Mouse (Mus musculus): ENCODE results near the gene Dnhd1. TPM values are rescaled to one million over a fixed set of nuclear protein-coding genes. Genes with fewer than 3 reads are reported as not detected.

Dnhd1 gene
- polyA plus RNA-seq, 2 experiments: 1.4 to 10.9 TPM

DNA sequence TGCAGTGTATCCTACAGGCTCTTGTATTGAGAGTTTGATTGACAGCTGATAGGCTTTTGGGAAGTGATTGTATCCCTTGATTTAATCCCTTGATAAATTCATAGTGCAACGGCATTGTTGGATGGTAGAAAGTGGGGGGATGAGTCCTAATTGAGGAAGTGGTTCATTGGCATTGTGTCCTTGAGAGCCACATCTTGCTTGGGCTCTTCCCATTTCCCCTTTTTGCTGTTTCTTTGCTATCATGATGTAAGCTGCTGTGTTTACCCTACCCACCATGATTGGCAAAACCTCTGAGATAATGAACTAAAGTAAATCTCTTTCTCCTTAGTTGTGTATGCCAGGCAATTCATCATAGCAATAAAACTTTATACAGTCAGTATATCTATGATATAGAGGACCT is 40.2 kb downstream of the Dnhd1 start:
- H3K9ac ChIP-seq (ENCODE audit: low read depth, low read length, severe bottlenecking): no peak overlapping the region
- no peak for ATAC-seq (ENCODE audit: low FRiP score, low read depth)
- H3K4me1 ChIP-seq (ENCODE audit: control insufficient read depth, insufficient read depth, low read length): no peaks in the 10 kb centered on the region
- H3K36me3 ChIP-seq (ENCODE audit: control insufficient read depth, insufficient read depth, low read length): no peaks in the 10 kb centered on the region
- TF ChIP-seq POLR2A (IDR thresholded peaks at IDR 0.05; ENCODE audit: borderline replicate concordance, extremely low read depth, insufficient read depth, insufficient read length): no peak
- 79% methylated on average over 1 of the region's 1 CpGs for WGBS
- H3K27me3 ChIP-seq (ENCODE audit: control insufficient read depth, insufficient read depth, low read length): no peaks in the 10 kb centered on the region
- DNase-seq (ENCODE audit: low spot score): no peak
- H3K9me3 ChIP-seq (ENCODE audit: control insufficient read depth, low read length): no peaks in the 10 kb centered on the region
- H3K27ac ChIP-seq (replicated peaks; ENCODE audit: low read depth, low read length): no peak overlapping the region
- H3K4me3 ChIP-seq (replicated peaks; ENCODE audit: low read length): no peak overlapping the region
- H3K4me2 ChIP-seq (replicated peaks; ENCODE audit: low read depth, low read length, severe bottlenecking): no peak overlapping the region

DNA sequence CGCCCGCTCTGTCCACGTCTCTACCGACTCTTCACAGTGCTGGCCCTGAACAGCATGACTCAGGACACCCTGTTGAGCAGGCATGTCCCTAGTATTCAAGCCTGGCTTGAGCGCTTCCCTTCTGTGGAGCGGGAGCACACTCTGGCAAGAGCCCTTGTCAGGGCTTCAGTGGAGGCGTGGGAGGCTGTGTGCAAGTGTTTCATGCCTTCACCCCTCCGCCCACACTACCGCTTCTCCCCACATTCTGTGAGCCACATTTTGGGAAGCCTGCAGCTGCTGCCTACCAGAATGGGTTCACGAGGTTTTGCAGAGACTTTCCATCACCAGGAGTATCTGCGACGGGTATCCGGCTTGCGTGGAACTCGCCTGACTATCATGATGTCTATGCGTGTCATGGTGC is 52.6 kb downstream of the Dnhd1 start:
- no peaks in the 10 kb centered on the region for H3K27me3 ChIP-seq (ENCODE audit: control insufficient read depth, insufficient read depth, low read length)
- WGBS: 87% methylated on average over 16 of the region's 16 CpGs

DNA sequence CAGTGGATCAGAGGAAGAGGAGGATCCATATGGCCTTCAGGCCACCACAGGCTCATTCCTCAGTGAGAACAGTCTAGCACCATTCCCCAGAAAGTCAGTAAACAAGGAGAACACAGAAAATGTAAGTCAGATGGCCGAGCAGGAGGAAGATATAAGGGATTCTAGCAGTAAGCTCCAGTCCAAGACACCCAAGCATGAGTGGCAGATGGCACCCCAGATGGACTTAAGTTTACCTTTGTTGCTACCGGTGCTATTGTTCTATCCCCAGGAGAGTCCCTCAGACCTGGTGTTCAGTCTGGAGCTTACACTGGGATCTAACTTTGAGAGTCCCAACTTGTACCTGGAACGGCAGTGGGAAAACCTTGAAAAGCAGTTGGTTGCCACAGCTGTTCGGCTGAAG is 53.2 kb downstream of the Dnhd1 start:
- H3K4me3 ChIP-seq (replicated peaks; ENCODE audit: low read length): no peak overlapping the region
- H3K27ac ChIP-seq (replicated peaks; ENCODE audit: low read depth, low read length): no peak overlapping the region
- 83% methylated on average over 4 of the region's 4 CpGs for WGBS
- ATAC-seq (ENCODE audit: low FRiP score, low read depth): no peak
- no peaks in the 10 kb centered on the region for H3K4me1 ChIP-seq (ENCODE audit: control insufficient read depth, insufficient read depth, low read length)
- H3K4me2 ChIP-seq (replicated peaks; ENCODE audit: low read depth, low read length, severe bottlenecking): no peak overlapping the region
- no peak for TF ChIP-seq POLR2A (IDR thresholded peaks at IDR 0.05; ENCODE audit: borderline replicate concordance, extremely low read depth, insufficient read depth, insufficient read length)
- no peaks in the 10 kb centered on the region for H3K9me3 ChIP-seq (ENCODE audit: control insufficient read depth, low read length)
- no peak for DNase-seq (ENCODE audit: low spot score)
- no peak overlapping the region for H3K9ac ChIP-seq (ENCODE audit: low read depth, low read length, severe bottlenecking)
- H3K27me3 ChIP-seq (ENCODE audit: control insufficient read depth, insufficient read depth, low read length): no peaks in the 10 kb centered on the region
- no peaks in the 10 kb centered on the region for H3K36me3 ChIP-seq (ENCODE audit: control insufficient read depth, insufficient read depth, low read length)

More for the DNA sequence above, 52.6 kb downstream of the Dnhd1 start:
- Histone ChIP-seq H3K27ac (replicated peaks; ENCODE audit: low read depth, low read length) (no peak overlapping the region), H3K36me3 (ENCODE audit: control insufficient read depth, insufficient read depth, low read length) (no peaks in the 10 kb centered on the region), H3K4me2 (replicated peaks; ENCODE audit: low read depth, low read length, severe bottlenecking) (no peak overlapping the region), H3K4me1 (ENCODE audit: control insufficient read depth, insufficient read depth, low read length) (no peaks in the 10 kb centered on the region), H3K9me3 (ENCODE audit: control insufficient read depth, low read length) (no peaks in the 10 kb centered on the region), H3K9ac (ENCODE audit: low read depth, low read length, severe bottlenecking) (no peak overlapping the region), H3K4me3 (replicated peaks; ENCODE audit: low read length) (no peak overlapping the region)
- no peak for TF ChIP-seq POLR2A (IDR thresholded peaks at IDR 0.05; ENCODE audit: borderline replicate concordance, extremely low read depth, insufficient read depth, insufficient read length)
- ATAC-seq (ENCODE audit: low FRiP score, low read depth) (no peak), DNase-seq (ENCODE audit: low spot score) (no peak)

DNA sequence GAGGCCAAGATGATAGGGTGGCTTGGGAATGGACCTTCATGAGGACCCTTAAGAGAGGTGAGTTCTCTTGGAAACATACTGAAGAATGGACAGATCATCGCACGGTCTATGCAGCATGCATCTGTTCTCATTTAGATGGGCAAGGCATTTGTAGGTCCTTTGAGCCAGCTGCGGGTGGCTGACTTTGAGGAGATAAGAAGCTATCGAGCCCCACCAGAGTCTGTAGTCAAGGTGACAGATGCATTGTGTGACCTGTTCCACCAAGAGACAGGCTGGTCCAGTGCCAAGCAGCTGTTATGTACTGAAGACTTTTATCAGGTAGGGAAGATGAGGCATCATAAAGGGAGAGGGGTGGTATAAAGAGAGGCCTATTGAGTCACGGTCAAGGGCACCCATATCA is 58.1 kb downstream of the Dnhd1 start:
- no peak for TF ChIP-seq POLR2A (IDR thresholded peaks at IDR 0.05; ENCODE audit: borderline replicate concordance, extremely low read depth, insufficient read depth, insufficient read length)
- ATAC-seq (ENCODE audit: low FRiP score, low read depth): no peak
- Histone ChIP-seq H3K27ac (replicated peaks; ENCODE audit: low read depth, low read length) (no peak overlapping the region), H3K9me3 (ENCODE audit: control insufficient read depth, low read length) (no peaks in the 10 kb centered on the region), H3K4me1 (ENCODE audit: control insufficient read depth, insufficient read depth, low read length) (no peaks in the 10 kb centered on the region), H3K4me2 (replicated peaks; ENCODE audit: low read depth, low read length, severe bottlenecking) (no peak overlapping the region), H3K4me3 (replicated peaks; ENCODE audit: low read length) (no peak overlapping the region), H3K9ac (ENCODE audit: low read depth, low read length, severe bottlenecking) (no peak overlapping the region), H3K36me3 (ENCODE audit: control insufficient read depth, insufficient read depth, low read length) (no peaks in the 10 kb centered on the region), H3K27me3 (ENCODE audit: control insufficient read depth, insufficient read depth, low read length) (no peaks in the 10 kb centered on the region)
- WGBS: 96% methylated on average over 5 of the region's 5 CpGs
- DNase-seq (ENCODE audit: low spot score): no peak

DNA sequence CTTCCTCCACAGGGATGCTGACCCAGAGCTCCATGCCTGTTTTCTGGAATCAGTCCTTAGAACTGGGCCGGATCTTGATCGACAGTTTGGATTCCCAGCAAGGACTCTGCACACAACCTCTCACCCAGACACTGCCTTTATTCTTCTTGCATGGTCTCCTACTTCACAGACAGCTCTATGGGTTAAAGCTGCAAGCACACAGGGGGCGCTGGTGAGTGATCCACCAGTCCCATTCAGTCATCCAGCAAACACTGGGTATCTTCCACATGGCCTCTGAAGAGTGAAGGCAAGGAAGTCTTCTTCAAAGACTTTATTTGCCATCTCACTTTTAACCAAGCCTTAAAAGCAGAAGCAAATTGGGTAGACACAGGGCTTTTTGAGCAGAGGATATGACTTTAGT is 64.7 kb downstream of the Dnhd1 start:
- Histone ChIP-seq H3K36me3 (ENCODE audit: control insufficient read depth, insufficient read depth, low read length) (no peaks in the 10 kb centered on the region), H3K27me3 (ENCODE audit: control insufficient read depth, insufficient read depth, low read length) (no peaks in the 10 kb centered on the region), H3K9me3 (ENCODE audit: control insufficient read depth, low read length) (no peaks in the 10 kb centered on the region), H3K4me3 (replicated peaks; ENCODE audit: low read length) (no peak overlapping the region), H3K9ac (ENCODE audit: low read depth, low read length, severe bottlenecking) (no peak overlapping the region), H3K4me1 (ENCODE audit: control insufficient read depth, insufficient read depth, low read length) (no peaks in the 10 kb centered on the region), H3K27ac (replicated peaks; ENCODE audit: low read depth, low read length) (no peak overlapping the region), H3K4me2 (replicated peaks; ENCODE audit: low read depth, low read length, severe bottlenecking) (no peak overlapping the region)
- TF ChIP-seq POLR2A (IDR thresholded peaks at IDR 0.05; ENCODE audit: borderline replicate concordance, extremely low read depth, insufficient read depth, insufficient read length): no peak
- DNase-seq (ENCODE audit: low spot score) (no peak), ATAC-seq (ENCODE audit: low FRiP score, low read depth) (no peak)
- 63% methylated on average over 3 of the region's 3 CpGs for WGBS

DNA sequence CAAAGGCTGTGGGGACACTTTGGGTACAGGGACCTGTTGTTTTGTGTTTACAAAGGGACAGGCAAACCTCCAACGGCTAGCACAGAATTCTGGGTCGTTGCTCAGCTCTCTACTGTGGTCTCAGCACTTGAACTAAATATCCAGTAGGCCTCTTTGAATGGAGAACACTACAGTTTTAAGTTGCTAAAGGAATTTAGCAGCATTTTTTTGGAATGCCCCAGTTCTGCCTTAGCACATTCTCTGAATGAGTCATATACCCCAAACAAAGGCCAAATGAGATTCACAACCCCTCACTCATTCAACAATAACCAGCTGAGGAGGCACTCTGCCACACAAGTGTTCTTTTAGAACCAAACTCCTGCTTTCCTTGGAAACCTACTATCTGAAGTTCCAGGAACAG is 71.3 kb downstream of the Dnhd1 start:
- Histone ChIP-seq H3K4me2 (replicated peaks; ENCODE audit: low read depth, low read length, severe bottlenecking) (no peak overlapping the region), H3K36me3 (ENCODE audit: control insufficient read depth, insufficient read depth, low read length) (no peaks in the 10 kb centered on the region), H3K9me3 (ENCODE audit: control insufficient read depth, low read length) (no peaks in the 10 kb centered on the region), H3K4me1 (ENCODE audit: control insufficient read depth, insufficient read depth, low read length) (no peaks in the 10 kb centered on the region), H3K9ac (ENCODE audit: low read depth, low read length, severe bottlenecking) (no peak overlapping the region), H3K27ac (replicated peaks; ENCODE audit: low read depth, low read length) (no peak overlapping the region), H3K4me3 (replicated peaks; ENCODE audit: low read length) (no peak overlapping the region), H3K27me3 (ENCODE audit: control insufficient read depth, insufficient read depth, low read length) (no peaks in the 10 kb centered on the region)
- no peak for TF ChIP-seq POLR2A (IDR thresholded peaks at IDR 0.05; ENCODE audit: borderline replicate concordance, extremely low read depth, insufficient read depth, insufficient read length)
- DNase-seq (ENCODE audit: low spot score) (no peak), ATAC-seq (ENCODE audit: low FRiP score, low read depth) (no peak)
- 73% methylated on average over 2 of the region's 2 CpGs for WGBS

Data from limb, embryonic 14.5 days (tissue).